In genomic region chr9:22162912-22163311, GRCm38 (mm10) we compare ENCODE assay signal across 22 mouse cellular contexts. TPM values are rescaled to one million over a fixed set of nuclear protein-coding genes. Genes with fewer than 3 reads are reported as not detected.
A peak's percentile ranks its signal among the peaks of the same experiment; 100 is the strongest.
DNase-seq lines count a peak whose midpoint lies in the region; ATAC-seq and TF ChIP-seq lines count a peak whose summit lies in the region.
"Had no signal": no experiment of that assay in that cellular context is flagged by ENCODE, and none has a peak within 500 bp of the region (broad histone marks: within the 10 kb centered on the region; RNA-seq: fewer than 3 reads in every experiment).

No protein-coding gene starts in this region.

- no peak for ATAC-seq in intestine, embryonic 16.5 days
- no peak for ATAC-seq in intestine, postnatal 0 days
- peak; percentile 59 for ATAC-seq in granulocyte monocyte progenitor cell, adult 5-6 weeks (replicated peaks; ENCODE audit: poor library complexity, severe bottlenecking)
- peak; percentile 50 for ATAC-seq in megakaryocyte progenitor cell, adult 5-6 weeks (replicated peaks; ENCODE audit: poor library complexity)
- ATAC-seq: activated CD4-positive, CD25-positive, alpha-beta regulatory T cell, adult 4 months; forebrain, embryonic 13.5 days; forebrain, embryonic 15.5 days; Patski had no signal

- H3K27me3 ChIP-seq in intestine, embryonic 16.5 days (replicated peaks; ENCODE audit: control insufficient read depth, insufficient read depth, low read length): no peaks in the 10 kb centered on the region
- no peaks in the 10 kb centered on the region for H3K27me3 ChIP-seq in intestine, postnatal 0 days (replicated peaks; ENCODE audit: control insufficient read depth, insufficient read depth, low read length)
- H3K27me3 ChIP-seq: forebrain, embryonic 15.5 days; Patski had no signal

- H3K4me3 ChIP-seq in intestine, embryonic 16.5 days (ENCODE audit: low read length): no peak overlapping the region
- no peak overlapping the region for H3K4me3 ChIP-seq in intestine, postnatal 0 days (ENCODE audit: low read depth, low read length)
- H3K4me3 ChIP-seq: embryonic facial prominence, embryonic 10.5 days; embryonic facial prominence, embryonic 12.5 days; forebrain, embryonic 13.5 days; forebrain, embryonic 15.5 days had no signal

- 84% methylated on average over 7 of the region's 7 CpGs for WGBS in intestine, embryonic 16.5 days
- 63% methylated on average over 7 of the region's 7 CpGs for WGBS in intestine, postnatal 0 days

- H3K27ac ChIP-seq in intestine, embryonic 16.5 days (ENCODE audit: low read length): peak overlapping the region; percentile 79; the same call in 1 of the 2 replicates
- no peak overlapping the region for H3K27ac ChIP-seq in intestine, postnatal 0 days (ENCODE audit: low read depth, low read length)
- H3K27ac ChIP-seq: embryonic facial prominence, embryonic 10.5 days; embryonic facial prominence, embryonic 12.5 days; forebrain, embryonic 13.5 days; forebrain, embryonic 15.5 days had no signal

- H3K36me3 ChIP-seq in intestine, embryonic 16.5 days (ENCODE audit: control insufficient read depth, insufficient read depth, low read length): no peaks in the 10 kb centered on the region
- H3K36me3 ChIP-seq in intestine, postnatal 0 days (ENCODE audit: control insufficient read depth, insufficient read depth): peaks cover 8% of the 10 kb centered on the region; the same call in 1 of the 2 replicates
- H3K36me3 ChIP-seq: forebrain, embryonic 15.5 days had no signal

- no peak for DNase-seq in spleen, adult 12 weeks (ENCODE audit: low spot score)
- DNase-seq in yolk sac, embryonic 10.5 days (ENCODE audit: low spot score): no peak
- DNase-seq: adrenal gland, adult 8-10 months; adrenal gland, postnatal 14 days; adrenal gland, postnatal 36 days; cerebellum, adult 11-12 months; cerebellum, adult 2 months; cerebellum, adult 9-10 months; cerebellum, postnatal 10 days; cerebellum, postnatal 25 days had no signal

- H3K9me3 ChIP-seq in intestine, embryonic 16.5 days (ENCODE audit: control insufficient read depth, low read length): peaks cover 3% of the 10 kb centered on the region; the same call in 1 of the 2 replicates
- 0 out of 2 replicates have a peak, but pooled peaks cover 4% of the 10 kb centered on the region for H3K9me3 ChIP-seq in intestine, postnatal 0 days (ENCODE audit: control insufficient read depth)
- H3K9me3 ChIP-seq: embryonic facial prominence, embryonic 12.5 days; forebrain, embryonic 15.5 days had no signal

- H3K9ac ChIP-seq in intestine, embryonic 16.5 days (ENCODE audit: low read depth, low read length): no peak overlapping the region
- H3K9ac ChIP-seq in intestine, postnatal 0 days (ENCODE audit: low read depth, low read length): no peak overlapping the region
- H3K9ac ChIP-seq: embryonic facial prominence, embryonic 12.5 days; forebrain, embryonic 13.5 days; forebrain, embryonic 15.5 days had no signal

- no peak for TF ChIP-seq CTCF in intestine, postnatal 0 days (IDR thresholded peaks at IDR 0.05; ENCODE audit: low read depth)

- H3K4me1 ChIP-seq in intestine, embryonic 16.5 days (ENCODE audit: control insufficient read depth, insufficient read depth, low read length): peaks cover 3% of the 10 kb centered on the region; the same call in 1 of the 2 replicates
- H3K4me1 ChIP-seq in intestine, postnatal 0 days (replicated peaks; ENCODE audit: control insufficient read depth, insufficient read depth, low read length): no peaks in the 10 kb centered on the region; the same call in 1 of the 2 replicates

- no peak overlapping the region for H3K4me2 ChIP-seq in intestine, embryonic 16.5 days (ENCODE audit: low read depth, low read length)
- no peak overlapping the region for H3K4me2 ChIP-seq in intestine, postnatal 0 days (replicated peaks; ENCODE audit: low read depth)
- H3K4me2 ChIP-seq: embryonic facial prominence, embryonic 12.5 days; forebrain, embryonic 13.5 days; forebrain, embryonic 15.5 days had no signal

RNA-seq across cellular contexts. Expression of gene Pigyl, which starts 6.3 kb away (rescaled TPM):
- 93.1 and 94.5 TPM in 2 replicates for polyA plus RNA-seq in intestine, embryonic 16.5 days (2015; fragmentation: Nextera tagmentation; extraction: Ambion mirVana)
- polyA plus RNA-seq in intestine, postnatal 0 days (2015; fragmentation: Nextera tagmentation; extraction: Ambion mirVana): 121 and 123 TPM in 2 replicates
- 17.3 and 28.7 TPM in 2 replicates for total RNA-seq in granulocyte monocyte progenitor cell, adult 5-6 weeks (2014; fragmentation: Nextera tagmentation)
- total RNA-seq in granulocyte monocyte progenitor cell, adult 5-6 weeks (2017): 26.6 and 29.3 TPM in 2 replicates
- 21.8 and 25.4 TPM in 2 replicates for total RNA-seq in megakaryocyte progenitor cell, adult 5-6 weeks (2015)
- total RNA-seq in megakaryocyte progenitor cell, adult 5-6 weeks (2017): 28.4 and 31.8 TPM in 2 replicates

RNA-seq across cellular contexts. Expression of gene Zfp872, which starts 25.0 kb away (rescaled TPM):
- polyA plus RNA-seq in intestine, embryonic 16.5 days (2015; fragmentation: Nextera tagmentation; extraction: Ambion mirVana): 0.58 and 0.65 TPM in 2 replicates
- polyA plus RNA-seq in intestine, postnatal 0 days (2015; fragmentation: Nextera tagmentation; extraction: Ambion mirVana): 0.27 and 0.38 TPM in 2 replicates
- total RNA-seq in granulocyte monocyte progenitor cell, adult 5-6 weeks (2014; fragmentation: Nextera tagmentation): not detected in 2 replicates
- total RNA-seq in granulocyte monocyte progenitor cell, adult 5-6 weeks (2017): not detected in 2 replicates
- not detected in 2 replicates for total RNA-seq in megakaryocyte progenitor cell, adult 5-6 weeks (2015)
- not detected in 2 replicates for total RNA-seq in megakaryocyte progenitor cell, adult 5-6 weeks (2017)
- polyA plus RNA-seq: C2C12, G1E, Patski had no signal

RNA-seq across cellular contexts. Expression of gene Acp5, which starts 27.4 kb away (rescaled TPM):
- 78.2 and 87.5 TPM in 2 replicates for polyA plus RNA-seq in intestine, embryonic 16.5 days (2015; fragmentation: Nextera tagmentation; extraction: Ambion mirVana)
- polyA plus RNA-seq in intestine, postnatal 0 days (2015; fragmentation: Nextera tagmentation; extraction: Ambion mirVana): 175 and 178 TPM in 2 replicates
- total RNA-seq in granulocyte monocyte progenitor cell, adult 5-6 weeks (2014; fragmentation: Nextera tagmentation): 3.9 and 4.7 TPM in 2 replicates
- total RNA-seq in granulocyte monocyte progenitor cell, adult 5-6 weeks (2017): 1.6 and 4.6 TPM in 2 replicates
- total RNA-seq in megakaryocyte progenitor cell, adult 5-6 weeks (2015): 3.3 and 4.1 TPM in 2 replicates
- 2.9 and 5.3 TPM in 2 replicates for total RNA-seq in megakaryocyte progenitor cell, adult 5-6 weeks (2017)
- polyA plus RNA-seq: Patski had no signal

RNA-seq across cellular contexts. Expression of gene Elof1, which starts 45.9 kb away (rescaled TPM):
- 134 and 157 TPM in 2 replicates for polyA plus RNA-seq in intestine, embryonic 16.5 days (2015; fragmentation: Nextera tagmentation; extraction: Ambion mirVana)
- 93.7 and 99.4 TPM in 2 replicates for polyA plus RNA-seq in intestine, postnatal 0 days (2015; fragmentation: Nextera tagmentation; extraction: Ambion mirVana)
- 93.9 and 132 TPM in 2 replicates for total RNA-seq in granulocyte monocyte progenitor cell, adult 5-6 weeks (2014; fragmentation: Nextera tagmentation)
- total RNA-seq in granulocyte monocyte progenitor cell, adult 5-6 weeks (2017): 47.3 and 56.3 TPM in 2 replicates
- 106 and 124 TPM in 2 replicates for total RNA-seq in megakaryocyte progenitor cell, adult 5-6 weeks (2015)
- total RNA-seq in megakaryocyte progenitor cell, adult 5-6 weeks (2017): 43.6 and 49.6 TPM in 2 replicates

Comparison
In these comparisons a context has a peak if more than half of its experiments do, and no peak if none do; other contexts are left out.
1. ATAC-seq: peak in granulocyte monocyte progenitor cell, adult 5-6 weeks (single experiment) and megakaryocyte progenitor cell, adult 5-6 weeks (single experiment); none in intestine, embryonic 16.5 days (single experiment) and intestine, postnatal 0 days (single experiment).